Mouse (Mus musculus) frontal cortex, postnatal 14 days (tissue): ENCODE measurements around the gene Rpp14.
"Not testable (repeated sequence)": the region's sequence is repeated elsewhere in the genome, so short reads cannot be mapped to it uniquely, and the experiment has no call there.

Source experiments
- DNase-seq, 2 experiments: peaks; one replicate each; pipeline ENCODE4 v3.0.0; 2022; ENCODE audit warnings: low spot score in 2 of 2

Rpp14 gene

DNA sequence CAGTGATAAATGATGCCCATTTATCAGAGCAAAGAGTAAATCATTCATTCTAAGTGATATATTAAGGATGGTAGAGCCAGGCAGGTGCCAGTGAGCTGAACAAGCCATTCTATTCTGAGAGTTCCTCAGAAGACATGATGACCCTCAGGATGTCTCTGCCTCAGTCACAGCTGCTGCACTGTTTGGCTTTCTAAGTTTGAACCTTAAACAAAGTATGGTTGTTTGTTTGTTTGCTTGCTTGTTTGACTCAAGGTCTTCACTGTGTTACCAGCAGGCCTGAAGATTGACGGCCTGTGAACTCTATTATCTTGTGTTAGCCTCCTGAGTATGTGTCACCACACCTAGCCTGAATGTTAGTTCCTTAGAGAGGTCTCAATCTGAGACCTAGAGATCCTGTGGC, 34.6 kb downstream of the Rpp14 start:
- DNase-seq = no peak

DNA sequence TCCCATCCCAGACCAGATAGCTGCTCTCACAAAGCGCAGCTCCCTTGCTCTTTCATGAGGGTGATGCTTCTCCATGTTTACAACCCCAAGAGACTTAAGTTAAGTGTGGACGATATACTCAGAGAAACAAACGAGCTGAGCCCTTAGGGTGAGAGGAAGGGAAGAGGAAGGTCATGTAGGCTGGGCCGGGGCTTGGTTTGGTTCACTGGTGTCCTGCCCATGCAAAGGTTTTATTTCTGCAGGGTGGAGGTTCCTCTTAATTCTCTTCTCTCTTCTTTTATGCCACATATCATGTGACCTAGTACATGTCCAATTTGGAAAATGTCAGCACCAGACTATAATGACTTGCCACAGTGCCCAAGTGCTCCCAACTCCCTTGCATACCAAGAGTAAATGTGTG, 35.6 kb downstream of the Rpp14 start:
- no peak for DNase-seq

GRCm38 (mm10) chr14:8117371-8117770, 37.2 kb downstream of the Rpp14 start:
- no peak for DNase-seq

DNA sequence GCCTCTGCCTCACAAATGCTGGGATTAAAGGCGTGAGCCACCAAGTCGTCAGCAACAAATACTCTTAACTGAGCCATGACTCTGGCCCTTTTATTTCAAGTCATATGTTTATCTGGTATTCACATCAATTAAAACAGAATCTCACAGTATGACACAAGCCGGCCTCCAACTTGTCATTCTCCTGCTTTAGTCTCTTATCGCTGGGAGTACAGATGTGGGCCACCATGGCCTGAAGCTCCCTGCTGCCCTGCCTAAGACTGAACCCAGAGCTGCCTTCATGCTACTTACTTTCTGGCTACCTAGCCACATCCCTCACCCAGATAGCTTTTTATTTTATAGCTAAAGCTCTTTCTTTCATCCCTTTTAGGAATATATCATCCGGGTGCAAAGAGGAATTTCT, 39.3 kb downstream of the Rpp14 start:
- DNase-seq = no peak

DNA sequence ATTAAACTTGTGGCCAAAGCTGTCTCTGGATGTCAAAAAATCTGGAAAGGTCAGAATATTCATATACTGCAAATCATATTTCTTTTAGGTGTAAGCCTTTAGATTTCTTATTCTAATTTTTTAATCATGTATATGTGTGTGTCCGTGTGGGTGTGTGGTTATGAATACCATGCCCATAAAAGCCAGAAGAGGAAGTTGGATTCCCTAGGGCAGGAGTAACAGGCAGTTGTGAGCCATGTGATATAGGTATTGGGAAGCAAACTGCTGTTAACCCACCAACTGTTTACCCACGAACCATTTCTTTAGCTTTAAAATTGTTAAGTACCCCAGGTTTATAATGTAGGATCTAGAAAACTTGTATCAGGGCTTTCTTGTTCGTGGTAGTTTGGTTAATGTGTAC, 39.7 kb downstream of the Rpp14 start:
- DNase-seq = no peak

GRCm38 (mm10) chr14:8123141-8123540, 43.0 kb downstream of the Rpp14 start:
- no peak for DNase-seq

DNA sequence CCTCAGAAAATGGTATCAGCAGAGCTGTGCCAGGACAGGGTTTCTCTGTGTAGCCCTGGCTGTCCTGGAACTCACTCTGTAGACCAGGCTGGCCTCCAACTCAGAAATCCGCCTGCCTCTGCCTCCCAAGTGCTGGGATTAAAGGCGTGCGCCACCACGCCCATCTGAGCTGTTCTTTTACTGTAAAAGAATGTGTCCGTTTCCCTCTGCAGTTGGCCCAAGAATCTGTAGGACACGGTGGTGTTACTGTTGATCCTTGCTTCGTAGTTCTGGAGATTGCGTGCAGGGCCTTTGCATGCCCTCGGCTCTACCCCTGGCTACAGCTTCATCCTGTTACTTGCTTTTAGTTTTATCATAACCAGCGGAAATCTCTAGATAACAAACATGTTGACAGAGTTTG, 43.4 kb downstream of the Rpp14 start:
- not testable (repeated sequence) for DNase-seq

- no peak for DNase-seq
Observed at GRCm38 (mm10) chr14:8124046-8124881, 44.1 kb downstream of the Rpp14 start.

- DNase-seq = no peak
Observed at GRCm38 (mm10) chr14:8127971-8128370, 47.8 kb downstream of the Rpp14 start.

- no peak for DNase-seq
Observed at GRCm38 (mm10) chr14:8132789-8133188, 52.6 kb downstream of the Rpp14 start.

- no peak for DNase-seq
Observed at GRCm38 (mm10) chr14:8134234-8134633, 54.1 kb downstream of the Rpp14 start.

- DNase-seq = no peak
Observed at GRCm38 (mm10) chr14:8135130-8135529, 55.0 kb downstream of the Rpp14 start.

GRCm38 (mm10) chr14:8139724-8140710, 59.9 kb downstream of the Rpp14 start:
- no peak for DNase-seq

GRCm38 (mm10) chr14:8141131-8141530, 61.0 kb downstream of the Rpp14 start:
- no peak for DNase-seq
